Mouse (Mus musculus) liver, embryonic 14.5 days (tissue): ENCODE results near the gene Stra6l.

Source experiments
- CTCF ChIP-seq: IDR thresholded peaks from 2 replicates; pipeline ENCODE4 v1.5.1; 2016; ENCODE audit warnings: antibody characterized with exemption, low read depth, control low read depth
- EP300 ChIP-seq: IDR thresholded peaks from 2 replicates; pipeline ENCODE4 v1.6.1; 2016; ENCODE audit warnings: antibody characterized with exemption, low read depth

GRCm38 (mm10) chr4:45867416-45867815 lies 19.0 kb downstream of the Stra6l start:
- TF ChIP-seq CTCF (no peak), EP300 (no peak)
